Mouse (Mus musculus) lung, adult 2 months (tissue): ENCODE data around the gene Yipf1.

Experiments
- CTCF ChIP-seq: fragments of 200-500 bp; IDR thresholded peaks from 2 replicates; pipeline ENCODE4 v1.5.1; 2011; ENCODE audit warnings: mild to moderate bottlenecking, low read length, control low read depth; ENCODE audit not compliant: insufficient read depth
- POLR2A ChIP-seq: fragments of 200-500 bp; IDR thresholded peaks from 2 replicates; pipeline ENCODE4 v1.6.1; 2011; ENCODE audit warnings: low read depth, mild to moderate bottlenecking, control low read depth, low read length, borderline replicate concordance; ENCODE audit errors: extremely low read depth

DNA sequence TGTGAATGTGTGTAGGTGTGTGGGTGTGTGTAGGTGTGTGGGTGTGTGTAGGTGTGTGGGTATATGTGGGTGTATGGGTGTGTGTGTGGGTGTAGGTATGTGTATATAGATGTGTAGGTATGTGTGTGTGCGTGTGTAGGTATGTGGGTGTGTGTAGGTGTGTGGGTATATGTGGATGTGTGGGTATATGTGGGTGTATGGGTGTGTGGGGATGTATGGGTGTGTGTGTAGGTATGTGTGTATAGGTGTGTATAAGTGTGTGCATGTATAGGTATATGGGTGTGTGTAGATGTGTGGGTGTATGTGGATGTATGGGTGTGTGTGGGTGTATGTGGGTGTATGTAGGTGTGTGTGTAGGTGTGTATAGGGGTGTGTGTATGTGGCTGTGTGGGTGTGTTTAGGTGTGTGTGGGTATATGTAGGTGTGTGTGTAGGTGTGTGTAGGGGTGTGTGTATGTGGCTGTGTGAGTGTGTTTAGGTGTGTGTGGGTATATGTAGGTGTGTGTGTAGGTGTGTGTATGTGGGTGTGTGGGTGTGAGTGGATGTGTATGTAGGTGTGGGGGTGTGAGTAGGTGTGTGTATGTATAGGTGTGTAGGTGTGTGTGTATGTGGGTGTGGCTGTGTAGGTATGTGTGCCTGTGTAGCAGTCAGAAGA is 13.1 kb upstream of the Yipf1 start:
- TF ChIP-seq CTCF, result no peak
- TF ChIP-seq POLR2A, result no peak
